Mouse (Mus musculus) embryonic facial prominence, embryonic 12.5 days (tissue): ENCODE measurements around the gene Sipa1l3. TPM values are rescaled to one million over a fixed set of nuclear protein-coding genes. Genes with fewer than 3 reads are reported as not detected.
A peak's percentile ranks its signal among the peaks of the same experiment; 100 is the strongest.

Experiments
- ATAC-seq: fragments of 200-750 bp; cut with Nextera tagmentation; 2 replicates; pipeline ENCODE4 v1.8.0; 2017; ENCODE audit not compliant: insufficient number of reproducible peaks, insufficient read depth, low FRiP score, low TSS enrichment
- H3K27ac ChIP-seq: fragments of 300-500 bp; sonication (generic); 2 replicates; pipeline ENCODE4 v1.5.1; 2016; ENCODE audit warnings: mild to moderate bottlenecking
- H3K27me3 ChIP-seq: fragments of 300-500 bp; sonication (generic); 2 replicates; pipeline ENCODE4 v1.6.1; 2016; ENCODE audit warnings: mild to moderate bottlenecking, moderate library complexity
- H3K36me3 ChIP-seq: fragments of 300-500 bp; sonication (generic); 2 replicates; pipeline ENCODE4 v1.6.1; 2016; ENCODE audit warnings: mild to moderate bottlenecking
- H3K4me1 ChIP-seq: fragments of 300-500 bp; sonication (generic); 2 replicates; pipeline ENCODE4 v1.6.1; 2016
- H3K4me2 ChIP-seq: fragments of 300-500 bp; sonication (generic); replicated peaks from 2 replicates; pipeline ENCODE4 v1.6.1; 2016; ENCODE audit warnings: mild to moderate bottlenecking, moderate library complexity
- H3K4me3 ChIP-seq: fragments of 300-500 bp; sonication (generic); 2 replicates; pipeline ENCODE4 v1.5.1; 2016; ENCODE audit warnings: mild to moderate bottlenecking
- H3K9ac ChIP-seq: fragments of 300-500 bp; sonication (generic); 2 replicates; pipeline ENCODE4 v1.6.1; 2016; ENCODE audit warnings: mild to moderate bottlenecking, moderate library complexity
- H3K9me3 ChIP-seq: fragments of 300-500 bp; sonication (generic); 2 replicates; pipeline ENCODE4 v1.6.1; 2016; ENCODE audit warnings: mild to moderate bottlenecking, moderate library complexity
- WGBS: fragments of 180-500 bp; shearing (Covaris S2); methylation state at CpG from one replicate; pipeline ENCODE4 v1.1.7; 2016; 5-methylcytosine and 5-hydroxymethylcytosine counted together
- polyA plus RNA-seq: library from polyadenylated mRNA; unstranded; fragments of >200 nt; fragmentation: Nextera tagmentation; extraction: Ambion mirVana; gene quantifications from 2 replicates; pipeline ENCODE4 v1.2.1, GENCODE M21; 2016

Sipa1l3 gene
- polyA plus RNA-seq, 1 experiment from 2014 or later, result 16.3 TPM

GRCm38 (mm10) chr7:29281201-29282073 lies 237.0 kb downstream of the Sipa1l3 start, which contains the start of gene Spint2:
TSS of gene Spint2 (minus strand) at chr7:29281912.
- peak within 1 kb of the TSS; percentile 69 for H3K27ac ChIP-seq
- peaks cover 33% of the 10 kb centered on the region for H3K27me3 ChIP-seq
- no peaks in the 10 kb centered on the region for H3K36me3 ChIP-seq
- H3K9ac ChIP-seq, result peak within 1 kb of the TSS; percentile 60
- peak within 1 kb of the TSS; percentile 59 for H3K4me3 ChIP-seq
- peak; percentile 78 for ATAC-seq
- H3K4me1 ChIP-seq, result peaks cover 5% of the 10 kb centered on the region
- H3K9me3 ChIP-seq, result no peaks in the 10 kb centered on the region
- WGBS, result under 1% methylated on average over 80 of the region's 80 CpGs
- peak within 1 kb of the TSS; percentile 99 for H3K4me2 ChIP-seq

GRCm38 (mm10) chr7:29280801-29281200 lies 237.6 kb downstream of the Sipa1l3 start:
- H3K9me3 ChIP-seq, result no peaks in the 10 kb centered on the region
- H3K27ac ChIP-seq, result no peak overlapping the region
- H3K4me1 ChIP-seq, result peaks cover 5% of the 10 kb centered on the region
- no peaks in the 10 kb centered on the region for H3K36me3 ChIP-seq
- peak overlapping the region; percentile 60; the same call in 1 of the 2 replicates for H3K9ac ChIP-seq
- H3K4me2 ChIP-seq, result peak overlapping the region; percentile 99
- peak overlapping the region; percentile 59 for H3K4me3 ChIP-seq
- H3K27me3 ChIP-seq, result peaks cover 33% of the 10 kb centered on the region
- WGBS, result 12% methylated on average over 13 of the region's 13 CpGs
- ATAC-seq, result no peak

GRCm38 (mm10) chr7:29279924-29280323 lies 238.5 kb downstream of the Sipa1l3 start:
- Histone ChIP-seq H3K27ac (no peak overlapping the region), H3K4me2 (peak overlapping the region; percentile 99)
- ATAC-seq, result no peak

GRCm38 (mm10) chr7:29279261-29279660 lies 239.2 kb downstream of the Sipa1l3 start:
- no peak overlapping the region for H3K4me2 ChIP-seq
- H3K9me3 ChIP-seq, result no peaks in the 10 kb centered on the region
- H3K27ac ChIP-seq, result no peak overlapping the region
- ATAC-seq, result no peak
- no peak overlapping the region for H3K9ac ChIP-seq
- peaks cover 5% of the 10 kb centered on the region for H3K4me1 ChIP-seq
- no peaks in the 10 kb centered on the region for H3K36me3 ChIP-seq
- H3K27me3 ChIP-seq, result peaks cover 33% of the 10 kb centered on the region
- no peak overlapping the region for H3K4me3 ChIP-seq

More at GRCm38 (mm10) chr7:29279924-29280323, 238.5 kb downstream of the Sipa1l3 start:
- H3K9me3 ChIP-seq, result no peaks in the 10 kb centered on the region
- H3K36me3 ChIP-seq, result no peaks in the 10 kb centered on the region
- 56% methylated on average over 8 of the region's 8 CpGs for WGBS
- H3K9ac ChIP-seq, result no peak overlapping the region
- peaks cover 5% of the 10 kb centered on the region for H3K4me1 ChIP-seq
- H3K27me3 ChIP-seq, result peaks cover 33% of the 10 kb centered on the region
- H3K4me3 ChIP-seq, result no peak overlapping the region

GRCm38 (mm10) chr7:29277510-29277909 lies 240.9 kb downstream of the Sipa1l3 start:
- Histone ChIP-seq H3K4me2 (no peak overlapping the region), H3K36me3 (no peaks in the 10 kb centered on the region), H3K4me1 (peaks cover 5% of the 10 kb centered on the region), H3K4me3 (no peak overlapping the region), H3K27me3 (peaks cover 26% of the 10 kb centered on the region), H3K9me3 (no peaks in the 10 kb centered on the region), H3K27ac (no peak overlapping the region), H3K9ac (no peak overlapping the region)
- 83% methylated on average over 4 of the region's 4 CpGs for WGBS
- ATAC-seq, result no peak

GRCm38 (mm10) chr7:29276715-29277114 lies 241.7 kb downstream of the Sipa1l3 start:
- Histone ChIP-seq H3K4me3 (no peak overlapping the region), H3K9me3 (no peaks in the 10 kb centered on the region), H3K36me3 (no peaks in the 10 kb centered on the region), H3K4me2 (no peak overlapping the region), H3K4me1 (peaks cover 3% of the 10 kb centered on the region), H3K27ac (no peak overlapping the region), H3K27me3 (peaks cover 18% of the 10 kb centered on the region), H3K9ac (no peak overlapping the region)
- ATAC-seq, result no peak
- WGBS, result 61% methylated on average over 5 of the region's 5 CpGs

- Histone ChIP-seq H3K27ac (no peak overlapping the region), H3K4me3 (no peak overlapping the region), H3K9ac (no peak overlapping the region), H3K4me2 (no peak overlapping the region), H3K9me3 (no peaks in the 10 kb centered on the region), H3K36me3 (no peaks in the 10 kb centered on the region), H3K4me1 (no peaks in the 10 kb centered on the region), H3K27me3 (no peaks in the 10 kb centered on the region)
- WGBS, result 72% methylated on average over 8 of the region's 8 CpGs
- ATAC-seq, result no peak
Observed at GRCm38 (mm10) chr7:29271687-29272465, 246.6 kb downstream of the Sipa1l3 start.

GRCm38 (mm10) chr7:29270445-29270844 lies 248.0 kb downstream of the Sipa1l3 start:
- Histone ChIP-seq H3K4me3 (no peak overlapping the region), H3K36me3 (no peaks in the 10 kb centered on the region), H3K4me2 (no peak overlapping the region), H3K27ac (no peak overlapping the region), H3K27me3 (no peaks in the 10 kb centered on the region), H3K4me1 (peaks cover 7% of the 10 kb centered on the region; the same call in 1 of the 2 replicates), H3K9me3 (no peaks in the 10 kb centered on the region), H3K9ac (no peak overlapping the region)
- no peak for ATAC-seq
- 89% methylated on average over 4 of the region's 4 CpGs for WGBS

Other genes starting within 250 kb of the Sipa1l3 start
- gene Spint2, start 236.7 kb downstream of the Sipa1l3 start, polyA plus RNA-seq, result 94.0 and 104 TPM in 2 replicates
- 17.1 and 19.6 TPM in 2 replicates for gene Ppp1r14a, start 229.3 kb downstream of the Sipa1l3 start, polyA plus RNA-seq
- gene Dpf1, start 214.7 kb downstream of the Sipa1l3 start, polyA plus RNA-seq, result 25.7 and 27.9 TPM in 2 replicates
- gene Catsperg2, start 208.4 kb upstream of the Sipa1l3 start, polyA plus RNA-seq, result not detected in 2 replicates
- 12.6 and 14.6 TPM in 2 replicates for gene Zfp84, start 249.9 kb upstream of the Sipa1l3 start, polyA plus RNA-seq